Mouse (Mus musculus): Measurements from ENCODE around the gene Popdc2.

The Popdc2 gene

DNA sequence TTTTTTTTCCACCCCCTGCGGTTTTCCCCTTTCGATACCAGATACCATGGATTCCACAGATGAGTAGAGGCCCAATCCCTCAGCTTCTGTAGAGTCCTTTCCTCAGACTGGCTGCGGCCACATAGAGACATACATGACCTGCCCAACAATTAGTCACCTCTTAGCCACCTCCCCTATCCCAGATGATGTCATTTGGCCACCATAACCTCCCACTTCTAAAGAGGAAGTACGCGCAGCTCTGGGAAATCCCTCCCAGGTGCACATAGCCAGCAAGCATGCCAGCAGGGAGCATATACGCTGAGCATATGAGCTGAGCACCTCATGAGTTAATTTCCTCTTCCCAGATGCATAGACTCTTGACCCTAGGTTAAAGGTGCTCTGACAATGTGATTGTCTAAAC is 44.7 kb downstream of the Popdc2 start:
- DNase-seq, result no peak

- DNase-seq, result no peak
Observed at GRCm38 (mm10) chr16:38407584-38407983, 45.6 kb downstream of the Popdc2 start.

- DNase-seq, result no peak
Observed at GRCm38 (mm10) chr16:38408416-38408815, 46.4 kb downstream of the Popdc2 start.

GRCm38 (mm10) chr16:38414953-38415352 is 52.9 kb downstream of the Popdc2 start:
- DNase-seq, result no peak

DNA sequence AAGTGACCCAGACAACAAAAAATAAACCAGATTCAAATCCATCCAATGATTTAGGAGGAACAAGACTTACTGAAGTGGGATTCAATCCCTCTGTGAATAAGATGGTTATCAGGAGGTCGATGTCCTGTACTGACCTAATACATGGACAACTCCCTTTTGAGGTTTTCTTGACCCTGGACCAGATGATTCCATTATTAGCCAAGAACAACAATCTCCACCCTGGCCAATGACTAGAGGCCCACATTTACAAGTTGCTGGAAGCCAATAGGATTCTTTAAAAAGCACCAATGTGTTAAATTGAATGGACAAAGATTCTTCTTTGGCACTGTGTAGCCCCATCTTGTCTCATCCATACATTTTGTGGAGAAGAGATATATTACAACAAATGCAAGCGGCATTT is 63.4 kb downstream of the Popdc2 start:
- no peak for DNase-seq

DNA sequence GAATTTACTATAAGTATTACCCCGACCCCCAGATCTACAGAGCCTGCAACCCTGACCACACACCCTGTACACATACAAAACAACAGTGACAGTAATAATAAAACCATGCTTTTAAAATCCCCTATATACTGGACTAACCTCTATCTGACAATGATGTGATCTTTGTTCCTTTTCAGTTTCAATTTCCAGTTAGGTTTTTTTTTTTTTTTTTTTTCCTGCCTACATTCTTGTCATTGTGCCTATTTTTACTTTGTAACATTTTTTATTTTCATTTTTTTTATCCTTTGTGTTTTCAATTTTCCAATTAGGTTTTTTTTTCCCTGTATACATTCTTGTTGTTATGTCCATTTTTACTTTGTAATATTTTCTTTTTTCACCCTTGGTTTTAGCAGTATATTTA is 63.8 kb downstream of the Popdc2 start:
- no peak for DNase-seq
